In the genomic region with DNA sequence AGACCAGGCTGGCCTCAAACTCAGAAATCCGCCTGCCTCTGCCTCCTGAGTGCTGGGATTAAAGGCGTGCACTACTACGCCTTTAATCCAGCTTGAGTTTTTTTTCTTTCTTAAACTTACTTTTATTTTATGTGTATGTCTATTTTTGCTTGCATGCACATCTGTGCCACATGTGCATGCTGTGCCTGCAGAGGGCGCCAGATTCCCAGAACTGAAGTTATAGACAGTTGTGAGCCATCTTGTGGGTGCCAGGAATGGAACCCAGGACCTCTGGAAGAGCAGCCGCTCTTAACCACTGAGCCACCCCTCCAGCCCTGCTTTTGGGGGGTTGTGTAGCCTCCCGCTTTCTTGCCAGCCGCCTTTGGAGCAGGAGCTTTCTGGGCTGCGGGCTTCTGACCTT, we compare ENCODE assay signal across 1 mouse cellular context.
TF ChIP-seq lines count a peak whose summit lies in the region.

No protein-coding gene starts in this region.

TF ChIP-seq in MEL, 35 proteins besides CTCF, POLR2A, EP300 and RAD21:
- TF ChIP-seq E2F4 (IDR thresholded peaks at IDR 0.05; ENCODE audit: borderline replicate concordance, low read depth, low read length) (no peak), ELF1 (IDR thresholded peaks at IDR 0.05; ENCODE audit: low read depth, low read length) (no peak), USF1 (IDR thresholded peaks at IDR 0.05; ENCODE audit: low read depth, low read length) (no peak), KAT2A (conservative IDR thresholded peaks at IDR 0.05; ENCODE audit: low read depth, low read length) (no peak), JUND (IDR thresholded peaks at IDR 0.05; ENCODE audit: low read depth, low read length) (no peak), MYC (IDR thresholded peaks at IDR 0.05; ENCODE audit: low read depth, low read length) (no peak), MAFK (IDR thresholded peaks at IDR 0.05; ENCODE audit: borderline replicate concordance, low read depth, low read length) (no peak), TCF12 (IDR thresholded peaks at IDR 0.05; ENCODE audit: low read depth, low read length) (no peak), ETS1 (IDR thresholded peaks at IDR 0.05; ENCODE audit: low read depth, low read length) (no peak), BHLHE40 (IDR thresholded peaks at IDR 0.05; ENCODE audit: borderline replicate concordance, low read depth, low read length) (no peak), ZKSCAN1 (IDR thresholded peaks at IDR 0.05; ENCODE audit: low read depth, low read length) (no peak), CHD1 (IDR thresholded peaks at IDR 0.05; ENCODE audit: low read depth, low read length) (no peak), SMC3 (IDR thresholded peaks at IDR 0.05; ENCODE audit: low read depth, low read length) (no peak), MXI1 (IDR thresholded peaks at IDR 0.05; ENCODE audit: low read depth, low read length) (no peak), TBP (IDR thresholded peaks at IDR 0.05; ENCODE audit: low read depth, low read length) (no peak)
